Mouse (Mus musculus): ENCODE results near the gene Adamts6.

- TF ChIP-seq POLR2A (IDR thresholded peaks at IDR 0.05; ENCODE audit: control insufficient read depth, extremely low read depth, insufficient read depth, low read length, poor library complexity) (no peak), CTCF (IDR thresholded peaks at IDR 0.05; ENCODE audit: borderline replicate concordance, control insufficient read depth, extremely low read depth, insufficient read depth, low read length, poor library complexity) (no peak)
Observed at GRCm38 (mm10) chr13:104289176-104289575, 1.5 kb downstream of the Adamts6 start.

All from thymus, adult 2 months (tissue).